Mouse (Mus musculus) neutrophil, adult 5-6 weeks (primary cell): ENCODE data around the gene Rxrg. TPM values are rescaled to one million over a fixed set of nuclear protein-coding genes. Genes with fewer than 3 reads are reported as not detected.

Source experiments
- ATAC-seq: fragments of 151-379, 151-347 bp; 2 replicates; pipeline ENCODE4 v1.8.0; 2017; ENCODE audit warnings: mild to moderate bottlenecking, moderate TSS enrichment; ENCODE audit not compliant: insufficient number of reproducible peaks, poor library complexity, low FRiP score, severe bottlenecking; ENCODE audit errors: extremely low read depth
- total RNA-seq: library from RNA; stranded (forward); fragments of 200-1000 nt; gene quantifications from 2 replicates; pipeline ENCODE4 v1.2.3, GENCODE M21; 2017

Rxrg gene
- not detected in 2 replicates for total RNA-seq

DNA sequence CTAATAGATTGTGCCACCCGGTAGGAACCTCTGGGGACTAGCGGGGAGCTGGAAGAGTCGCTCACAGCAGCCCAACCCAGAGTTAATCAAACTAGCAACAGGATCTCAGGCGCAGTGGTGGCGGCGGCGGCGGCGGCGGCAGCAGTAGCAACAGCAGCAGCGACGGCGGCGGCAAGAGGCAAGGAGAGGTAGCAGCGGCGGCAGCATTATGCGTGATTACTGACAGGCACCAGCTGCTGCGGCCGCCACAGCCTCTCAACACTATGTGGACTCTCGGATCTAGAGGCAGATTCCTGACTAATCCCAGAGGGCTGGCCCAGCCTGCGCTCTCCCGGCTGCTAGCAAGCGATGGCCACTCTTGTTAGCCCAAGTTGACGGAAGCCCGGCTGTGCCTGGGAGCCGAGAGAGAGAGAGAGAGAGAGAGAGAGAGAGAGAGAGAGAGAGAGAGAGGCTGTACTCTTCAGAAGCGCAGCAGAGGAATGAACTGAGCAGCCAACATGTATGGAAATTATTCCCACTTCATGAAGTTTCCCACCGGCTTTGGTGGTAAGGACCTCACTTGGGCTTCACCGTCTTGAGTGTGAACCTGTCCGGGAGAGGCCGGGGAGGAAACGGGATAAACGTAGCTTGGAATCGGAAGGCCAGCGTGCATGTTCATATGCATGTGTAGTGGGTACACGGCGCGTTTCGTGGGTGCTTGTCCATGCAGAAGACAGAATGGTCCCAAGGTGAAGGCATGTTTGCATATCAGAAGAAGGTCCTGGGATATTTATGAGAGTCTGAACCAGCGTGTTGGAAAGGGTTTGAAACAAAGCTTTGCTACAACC lies at the start of gene Rxrg:
Rxrg (plus strand) TSS at position 130 of the 827 bp plus-strand sequence.
- no peak for ATAC-seq

DNA sequence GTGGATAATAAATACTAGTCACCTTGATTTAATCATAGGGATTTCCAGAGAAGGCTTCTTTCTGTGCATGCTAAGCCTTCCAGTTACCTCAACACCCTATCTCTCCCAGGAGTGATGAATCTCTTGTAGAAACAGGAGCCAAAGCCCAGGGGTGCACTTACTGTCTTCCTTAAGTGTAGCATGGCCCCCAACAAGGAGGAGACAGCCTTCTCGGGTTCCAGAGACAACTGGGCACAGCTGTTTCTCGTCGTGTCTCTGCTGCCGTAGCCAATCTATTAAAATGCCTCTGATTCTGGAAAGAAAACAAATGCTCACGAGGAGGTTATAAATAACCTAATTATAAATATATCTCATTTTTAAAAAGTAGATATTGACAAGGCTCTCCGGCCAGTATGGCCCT lies 48.9 kb upstream of the Rxrg start:
- no peak for ATAC-seq

DNA sequence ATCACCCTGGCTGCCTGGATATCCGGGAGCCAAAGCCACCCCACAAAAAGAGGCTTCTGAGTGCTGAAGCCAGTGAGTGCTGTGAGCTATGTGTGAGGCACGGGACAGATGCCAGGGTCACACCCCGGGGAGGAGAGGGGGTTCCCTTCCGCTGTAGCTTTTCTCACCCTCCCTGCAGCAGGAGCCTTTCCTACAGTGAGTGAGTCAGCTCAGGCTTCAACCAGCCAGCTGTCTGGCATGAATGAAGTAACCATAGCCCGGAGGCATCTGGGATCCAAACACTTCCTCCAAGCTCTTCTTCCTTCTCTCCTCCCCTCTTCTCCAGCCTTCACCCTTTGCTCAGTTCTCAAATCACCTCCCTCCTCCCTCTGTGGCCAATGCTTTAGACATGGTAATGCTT lies 46.6 kb upstream of the Rxrg start:
- no peak for ATAC-seq

DNA sequence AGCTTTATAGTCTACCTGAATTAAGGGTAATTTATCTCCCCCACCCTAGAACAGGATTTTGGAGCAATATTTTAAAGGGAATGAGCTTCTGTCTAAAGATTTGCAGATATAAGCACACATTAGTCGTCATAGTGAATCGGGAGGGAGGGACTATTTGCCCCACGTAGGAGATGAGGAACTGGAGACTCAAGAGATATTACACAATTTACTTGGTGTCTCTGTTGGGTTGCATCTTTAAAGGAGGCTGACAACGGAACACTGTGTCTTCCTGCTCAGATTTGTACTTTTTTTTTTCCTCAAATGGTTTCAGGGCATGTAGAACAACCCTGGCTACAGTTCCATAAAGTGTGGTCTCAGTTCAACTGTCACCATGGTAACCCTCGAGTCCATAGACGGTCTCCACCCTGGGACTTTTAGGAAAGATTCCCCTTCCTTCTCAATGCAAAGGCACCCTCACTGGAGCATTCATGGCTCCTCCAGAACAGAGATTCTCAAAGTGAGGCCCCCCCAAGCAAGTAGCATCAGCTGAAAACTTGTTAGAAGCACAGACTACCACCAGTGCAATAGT lies 44.1 kb upstream of the Rxrg start:
- ATAC-seq, result no peak

DNA sequence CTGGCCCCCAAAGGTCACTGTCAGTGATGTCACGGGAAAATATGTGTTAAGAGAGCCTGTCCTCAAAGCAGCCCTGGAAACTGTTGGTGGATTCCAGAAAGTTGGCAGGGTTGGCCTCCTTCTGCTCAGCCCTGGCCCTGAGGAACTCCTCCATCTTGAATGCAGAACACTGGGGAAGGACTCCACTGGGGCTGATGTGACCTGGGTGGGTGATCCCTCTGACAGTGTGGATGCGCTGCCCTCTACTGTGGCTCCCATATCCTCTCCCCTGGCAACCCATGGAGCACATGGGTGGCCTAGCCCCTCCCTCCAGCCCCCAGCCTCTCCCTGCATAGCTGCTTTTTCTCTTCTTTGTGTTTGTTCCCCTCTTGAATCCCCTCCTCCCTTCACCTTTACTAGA lies 31.6 kb upstream of the Rxrg start:
- ATAC-seq, result no peak

DNA sequence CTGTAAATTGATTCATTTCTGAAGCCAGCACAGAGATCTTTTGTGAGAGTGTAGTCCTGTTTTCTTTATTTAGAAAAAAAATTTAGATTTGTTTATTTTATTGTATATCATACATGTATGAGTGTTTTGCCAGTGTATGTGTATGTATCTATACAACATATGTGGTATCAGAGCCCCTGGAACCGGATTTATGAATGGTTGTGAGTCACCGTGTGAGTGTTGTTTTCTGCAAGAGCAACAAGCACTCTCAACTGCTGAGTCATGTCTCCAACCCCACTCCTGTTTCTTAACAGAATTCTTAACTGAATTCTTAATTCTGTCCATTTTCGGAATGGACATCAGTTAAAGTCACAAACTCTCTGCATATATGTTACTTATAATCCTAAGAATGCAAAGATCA lies 19.1 kb upstream of the Rxrg start:
- ATAC-seq, result no peak

DNA sequence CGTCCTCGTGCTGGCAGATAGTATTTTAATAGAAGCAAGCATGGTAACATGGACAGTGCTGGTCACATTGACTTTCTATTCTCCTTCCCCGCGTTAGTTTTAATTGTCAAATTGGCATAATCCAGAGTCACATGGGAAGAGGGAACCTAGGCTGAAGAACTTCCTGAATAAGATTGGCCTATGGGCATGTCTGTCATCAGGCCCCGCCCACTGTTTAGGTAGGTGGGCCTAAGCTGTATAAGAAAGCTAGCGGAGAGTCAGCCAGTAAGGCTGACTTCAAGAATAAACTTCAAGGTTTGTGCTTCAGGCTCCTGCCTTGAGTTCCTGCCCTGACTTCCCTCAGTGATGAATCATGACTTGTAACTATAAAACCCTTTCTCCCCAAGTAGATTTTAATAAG lies 15.0 kb upstream of the Rxrg start:
- no peak for ATAC-seq

DNA sequence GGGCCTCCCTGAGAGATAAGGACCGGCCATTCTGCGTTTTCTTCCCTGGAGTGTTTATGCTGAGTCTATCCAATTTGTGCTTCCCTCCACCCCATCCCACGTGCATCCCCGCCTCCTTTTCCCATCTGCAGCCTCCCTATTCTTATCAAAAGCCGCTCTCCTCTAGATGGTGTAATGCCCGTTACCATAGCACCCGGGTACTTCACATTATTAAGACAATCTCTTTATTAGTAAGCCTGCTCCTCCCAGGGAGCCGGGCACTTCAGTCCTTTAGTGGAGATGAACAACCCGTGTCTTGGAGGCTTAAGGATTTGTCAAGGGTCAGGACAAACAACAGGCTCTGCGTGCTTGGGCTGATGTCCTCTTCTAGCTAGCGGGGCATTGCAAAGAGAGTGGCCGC lies 14.3 kb upstream of the Rxrg start:
- no peak for ATAC-seq

DNA sequence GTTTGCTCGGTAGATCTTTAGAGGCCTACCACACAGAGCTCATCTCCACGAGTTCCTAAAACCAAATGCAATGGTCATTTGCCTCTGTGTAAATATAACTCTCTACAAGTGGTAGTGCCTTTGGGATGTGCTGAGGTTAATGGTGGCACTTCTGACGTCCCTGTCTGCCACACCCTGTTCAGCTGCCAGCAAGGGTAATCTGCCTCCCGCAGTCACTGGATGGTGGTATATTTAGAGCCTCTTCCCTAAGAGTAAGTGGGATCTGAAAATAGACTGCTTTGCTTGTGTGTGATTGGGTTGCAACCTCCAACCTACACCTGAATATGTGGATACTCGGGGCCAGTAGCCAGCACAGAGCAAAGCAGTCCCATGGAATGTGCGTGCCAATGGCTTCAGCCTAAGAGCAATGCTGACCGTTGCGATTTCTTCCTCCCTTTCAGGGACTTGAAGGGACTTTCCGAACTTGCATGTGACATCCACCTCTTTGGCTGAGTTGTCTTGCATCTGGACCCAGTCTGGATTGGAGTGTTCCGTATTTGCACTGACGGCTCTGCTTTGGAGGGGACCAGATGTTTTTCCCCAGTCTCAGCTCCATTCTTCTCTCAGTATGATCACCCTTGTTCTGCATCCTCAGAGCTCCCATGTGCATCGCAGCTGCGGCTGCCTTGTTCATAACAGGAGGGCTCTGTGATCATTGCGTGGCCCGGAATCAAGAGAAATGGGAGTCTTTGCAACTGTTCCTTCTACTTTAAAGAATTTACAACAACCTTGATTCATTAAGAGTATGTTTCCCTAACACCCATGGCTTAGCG lies 9.2 kb upstream of the Rxrg start:
- no peak for ATAC-seq

DNA sequence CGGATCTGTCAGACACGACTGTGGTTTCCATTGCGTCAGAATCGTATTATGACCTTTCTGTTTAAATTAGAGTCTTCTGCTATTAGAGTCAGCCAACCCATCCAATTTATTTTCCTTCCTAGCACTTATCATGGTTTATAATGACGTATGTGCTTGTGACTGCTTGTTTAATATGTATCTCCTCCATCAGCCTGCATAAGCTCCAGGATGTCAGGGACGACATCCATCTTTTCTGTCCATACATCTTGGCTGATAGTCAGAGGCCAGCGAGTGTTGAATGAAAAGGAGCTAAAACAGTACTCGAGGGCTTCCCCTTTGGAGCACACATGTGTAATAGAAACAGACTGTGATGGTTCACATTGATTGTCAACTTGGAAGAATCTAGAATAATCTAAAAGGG lies 6.0 kb upstream of the Rxrg start:
- no peak for ATAC-seq

DNA sequence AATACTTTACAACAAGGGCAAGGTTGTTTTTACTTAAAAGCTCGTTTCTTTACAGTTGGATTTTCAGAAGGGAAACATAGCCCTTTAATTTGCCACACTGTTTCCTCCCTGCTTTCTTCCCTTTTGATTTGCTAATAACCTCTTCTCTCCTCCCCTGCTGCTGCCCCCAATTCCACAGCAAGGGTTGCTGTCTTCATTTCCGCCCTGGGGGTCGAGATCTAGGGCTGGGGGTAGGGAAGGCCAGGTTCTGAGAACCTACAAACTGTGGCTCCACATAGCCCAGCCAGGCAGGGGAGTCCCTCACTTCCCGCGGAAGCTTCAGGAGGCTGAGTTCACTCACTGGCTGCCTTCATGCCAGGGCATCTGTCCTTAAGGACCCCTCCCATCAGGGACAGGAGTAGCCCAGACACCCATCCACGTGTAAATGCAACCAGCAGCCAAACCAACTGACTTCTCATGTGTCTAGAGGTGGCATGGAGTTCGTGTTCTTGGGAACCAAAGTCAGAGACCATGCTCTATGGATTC lies 1.1 kb downstream of the Rxrg start:
- ATAC-seq, result no peak

DNA sequence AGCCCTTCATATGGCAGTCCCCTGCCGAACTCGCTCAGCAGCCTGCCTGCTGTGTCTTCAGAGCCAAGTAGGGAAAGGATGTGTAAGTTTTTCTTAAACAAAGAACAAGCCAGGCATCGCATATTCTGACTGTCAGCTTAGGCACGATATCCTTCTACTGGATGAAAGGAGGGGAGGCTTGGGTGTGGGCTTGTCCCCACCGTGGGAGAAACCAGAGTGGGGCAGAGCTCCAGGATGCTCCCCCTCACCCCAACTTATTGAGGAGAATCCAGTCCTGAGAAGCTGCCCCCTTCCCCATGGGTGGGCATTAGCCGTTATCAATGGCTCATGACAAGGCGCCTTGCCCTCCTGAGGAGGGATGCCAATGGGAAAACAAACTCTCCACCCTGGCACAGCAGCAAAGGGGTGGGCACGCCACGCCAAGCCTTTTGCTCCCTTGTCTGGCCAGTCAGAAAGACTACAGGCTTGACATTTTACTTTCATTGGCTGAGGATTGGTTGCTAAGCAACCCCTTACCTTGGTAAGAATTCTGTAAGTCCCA lies 10.1 kb downstream of the Rxrg start:
- ATAC-seq, result no peak

DNA sequence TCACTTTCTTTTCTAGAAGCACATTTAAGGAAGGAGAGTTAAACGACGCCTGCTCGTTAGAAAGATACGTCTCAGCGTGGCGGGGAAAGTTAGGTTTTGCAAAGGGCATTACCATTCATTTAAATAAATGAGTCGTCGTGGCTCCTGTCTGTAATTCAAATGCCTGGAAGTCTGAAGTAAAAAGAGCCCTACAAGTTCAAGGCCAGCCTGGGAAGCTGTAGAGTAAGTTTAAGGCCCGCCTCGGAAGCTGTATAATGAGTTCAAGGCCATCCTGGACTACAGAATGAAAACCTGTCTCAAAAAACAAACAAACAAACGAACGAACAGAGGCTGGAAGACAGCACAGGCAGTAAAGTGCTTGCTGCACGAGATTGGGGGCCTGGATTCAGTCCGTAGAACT lies 18.9 kb downstream of the Rxrg start:
- ATAC-seq, result no peak

DNA sequence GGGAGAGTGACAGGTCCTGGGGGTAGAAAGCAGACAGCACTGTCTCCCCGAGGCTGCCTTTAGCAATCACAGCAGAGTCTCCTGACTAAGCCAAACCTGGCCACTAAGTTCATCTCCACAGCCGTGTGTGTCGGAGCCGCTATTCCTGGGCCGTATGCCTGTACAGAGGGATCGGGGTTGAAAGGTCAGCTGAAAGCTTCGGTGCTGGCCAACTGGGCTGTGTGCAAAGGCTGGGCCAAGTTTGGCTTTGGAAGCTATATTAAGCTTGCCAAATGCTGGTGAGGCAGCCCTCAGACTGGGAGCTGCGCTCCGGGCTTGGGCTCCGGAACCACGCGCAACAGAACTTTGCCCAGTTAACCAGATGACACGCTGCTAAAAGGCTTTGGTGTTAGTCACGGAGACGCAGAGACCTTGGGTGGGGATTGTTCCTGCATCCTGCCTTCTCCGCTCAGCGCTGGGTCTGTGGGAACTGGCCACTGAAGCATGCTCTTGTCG lies 19.9 kb downstream of the Rxrg start:
- ATAC-seq, result no peak

DNA sequence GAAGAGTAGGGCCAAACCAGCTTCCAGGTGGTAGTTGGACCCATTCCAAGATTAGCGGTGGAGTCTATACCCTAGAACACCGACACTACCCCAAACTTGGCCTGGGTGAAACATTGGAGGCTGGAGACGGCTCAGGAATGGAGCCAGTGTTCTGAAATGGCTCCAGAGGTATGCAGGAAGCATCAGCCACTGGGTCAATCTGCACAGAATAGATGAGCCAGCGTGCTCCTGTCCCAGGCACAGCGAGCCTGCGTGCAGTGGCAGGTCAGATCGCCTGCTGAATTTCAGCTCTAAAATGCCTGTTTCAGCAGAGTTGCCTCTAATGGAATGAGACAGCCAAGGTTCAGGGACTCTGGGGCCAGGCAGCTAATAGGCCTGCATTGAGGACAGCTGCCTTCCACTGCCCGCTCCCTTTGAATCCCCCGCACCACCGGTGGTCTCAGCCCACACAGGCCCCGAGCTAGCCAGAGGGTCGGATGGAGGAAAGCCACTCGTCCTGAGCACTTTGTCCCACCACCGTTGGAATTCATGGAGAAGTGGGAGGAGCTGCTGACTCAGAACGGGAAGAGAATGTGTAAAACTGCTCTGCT lies 22.1 kb downstream of the Rxrg start:
- no peak for ATAC-seq

DNA sequence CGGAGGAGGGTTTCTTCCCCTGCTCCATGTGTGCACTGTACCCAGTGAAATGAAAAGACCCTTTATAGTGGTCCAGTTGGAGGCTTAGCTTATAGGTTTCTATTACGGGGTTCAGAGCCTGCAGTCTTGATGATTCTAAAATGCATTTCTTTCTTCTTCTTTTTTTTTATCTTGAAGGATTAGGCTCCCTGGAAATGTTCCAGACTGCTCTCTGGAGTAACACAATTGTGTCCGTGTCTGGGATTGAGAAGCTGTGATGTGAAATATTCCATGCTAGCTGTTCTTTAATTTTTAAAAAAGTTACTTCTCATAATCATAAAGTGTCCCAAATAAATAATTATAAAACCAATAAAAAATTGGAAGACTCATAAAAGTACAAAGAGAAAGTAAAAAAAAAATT lies 26.9 kb downstream of the Rxrg start:
- ATAC-seq, result no peak

DNA sequence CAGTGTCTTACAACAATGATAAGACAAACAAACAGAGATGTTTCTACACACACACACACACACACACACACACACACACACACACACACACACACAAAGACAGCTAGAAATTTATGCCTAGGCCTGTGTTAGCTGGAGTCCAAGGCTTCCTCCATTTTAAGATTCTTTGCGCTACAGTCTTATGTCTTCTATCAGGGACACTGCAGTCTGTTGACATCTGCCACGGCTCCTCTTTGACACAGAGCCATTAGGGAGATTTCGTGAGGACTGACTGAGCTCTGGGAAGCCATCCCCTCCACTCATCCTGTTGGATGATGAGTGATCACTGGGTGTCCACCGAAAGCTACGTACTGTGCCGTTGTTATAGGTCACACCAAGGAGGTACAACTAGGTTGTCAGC lies 33.6 kb downstream of the Rxrg start:
- no peak for ATAC-seq

DNA sequence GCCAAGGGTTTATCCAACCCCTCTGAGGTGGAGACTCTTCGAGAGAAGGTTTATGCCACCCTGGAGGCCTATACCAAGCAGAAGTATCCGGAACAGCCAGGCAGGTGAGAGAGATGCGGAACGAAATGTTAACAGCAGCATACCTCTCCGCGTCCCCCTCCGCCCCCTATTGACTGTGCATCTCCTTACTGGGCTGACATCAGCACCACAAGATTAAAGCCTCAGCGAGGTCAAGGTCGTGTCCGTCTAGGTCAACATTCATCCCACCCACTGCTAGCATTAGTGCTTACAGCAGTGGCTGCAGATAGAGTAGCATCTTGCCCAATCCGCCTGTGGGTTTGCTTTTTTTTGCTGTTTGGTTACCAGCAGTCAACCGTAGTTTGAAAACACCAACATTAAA lies 37.5 kb downstream of the Rxrg start:
- no peak for ATAC-seq

DNA sequence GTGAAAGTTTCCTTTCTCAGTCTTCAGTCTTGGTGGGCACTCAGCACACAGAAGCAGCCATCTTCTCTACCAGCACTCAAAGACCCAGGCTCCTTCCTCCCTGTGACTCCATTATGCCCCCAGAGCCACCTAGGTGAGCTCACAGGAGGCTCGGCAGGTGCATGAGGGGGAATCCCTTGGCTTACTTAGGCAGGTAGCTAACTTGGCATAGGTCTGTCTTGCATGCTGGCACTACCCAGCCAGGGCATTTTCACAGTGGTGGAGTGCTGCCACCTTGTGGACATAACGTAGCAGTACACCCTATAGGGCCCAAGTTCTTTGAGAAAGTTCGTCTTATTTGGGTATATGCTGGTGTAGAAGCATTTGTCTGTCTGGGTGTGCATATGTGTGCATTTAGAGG lies 38.8 kb downstream of the Rxrg start:
- no peak for ATAC-seq
